In genomic region chr10:108162297-108163020, GRCm38 (mm10) we compare ENCODE assay signal across 8 mouse cellular contexts. TPM values are rescaled to one million over a fixed set of nuclear protein-coding genes. Genes with fewer than 3 reads are reported as not detected.
A peak's percentile ranks its signal among the peaks of the same experiment; 100 is the strongest.
DNase-seq lines count a peak whose midpoint lies in the region; ATAC-seq and TF ChIP-seq lines count a peak whose summit lies in the region.

No protein-coding gene starts in this region.

- no peaks in the 10 kb centered on the region for H3K27me3 ChIP-seq in lung, embryonic 16.5 days (ENCODE audit: control insufficient read depth, insufficient read depth, low read depth, low read length)
- H3K27me3 ChIP-seq in small intestine, adult 2 months (ENCODE audit: control insufficient read depth, insufficient read depth, low read length): no peaks in the 10 kb centered on the region

- peak overlapping the region; percentile 97 for H3K4me3 ChIP-seq in brown adipose tissue, adult 24 weeks (ENCODE audit: insufficient read depth, low read depth, low read length)
- H3K4me3 ChIP-seq in lung, embryonic 16.5 days (ENCODE audit: low read length): peak overlapping the region; percentile 98
- H3K4me3 ChIP-seq in small intestine, adult 2 months (ENCODE audit: low read depth, low read length): peak overlapping the region; percentile 91

- H3K36me3 ChIP-seq in lung, embryonic 16.5 days (ENCODE audit: control insufficient read depth, insufficient read depth, low read length): no peaks in the 10 kb centered on the region
- peaks cover 2% of the 10 kb centered on the region; the same call in 1 of the 2 replicates for H3K36me3 ChIP-seq in small intestine, adult 2 months (ENCODE audit: control insufficient read depth, insufficient read depth, low read length)

- peak; percentile 46 to 49 for DNase-seq in right cerebral cortex, adult 2 months (ENCODE audit: low spot score in 2 of 2)
- DNase-seq in right cerebral cortex, postnatal 25 days: no peak
- peak; percentile 35 to 37 for DNase-seq in frontal cortex, postnatal 25 days (ENCODE audit: low spot score in 2 of 2)
- peak; percentile 4 to 18 for DNase-seq in kidney, adult 8-10 months
- no peak for DNase-seq in adipocyte (ENCODE audit: low spot score)

- H3K9ac ChIP-seq in lung, embryonic 16.5 days (ENCODE audit: low read length): peak overlapping the region; percentile 100

- H3K4me1 ChIP-seq in brown adipose tissue, adult 24 weeks (ENCODE audit: control insufficient read depth, insufficient read depth, insufficient read length, low read length): peaks cover 9% of the 10 kb centered on the region; the same call in 1 of the 2 replicates
- peaks cover 18% of the 10 kb centered on the region for H3K4me1 ChIP-seq in lung, embryonic 16.5 days (replicated peaks; ENCODE audit: control insufficient read depth, insufficient read depth, low read length)
- peaks cover 4% of the 10 kb centered on the region; the same call in 1 of the 2 replicates for H3K4me1 ChIP-seq in small intestine, adult 2 months (ENCODE audit: control insufficient read depth, insufficient read depth, insufficient read length, low read length)

- peak overlapping the region; percentile 93 for H3K27ac ChIP-seq in brown adipose tissue, adult 24 weeks (replicated peaks; ENCODE audit: low read depth, low read length)
- H3K27ac ChIP-seq in lung, embryonic 16.5 days (ENCODE audit: low read length): peak overlapping the region; percentile 99
- peak overlapping the region; percentile 95 for H3K27ac ChIP-seq in small intestine, adult 2 months (ENCODE audit: insufficient read depth, low read depth, low read length)

- peak overlapping the region; percentile 72 for H3K4me2 ChIP-seq in lung, embryonic 16.5 days (ENCODE audit: low read depth, low read length)

- WGBS in lung, embryonic 16.5 days: under 1% methylated on average over 55 of the region's 79 CpGs
- under 1% methylated on average over 69 of the region's 79 CpGs for WGBS in small intestine, adult 2 months

- TF ChIP-seq CTCF in small intestine, adult 2 months (IDR thresholded peaks at IDR 0.05; ENCODE audit: extremely low read depth, insufficient read length, insufficient replicate concordance, low read depth, low read length): no peak

- TF ChIP-seq POLR2A in small intestine, adult 2 months (IDR thresholded peaks at IDR 0.05; ENCODE audit: low read depth, low read length): no peak

- H3K9me3 ChIP-seq in lung, embryonic 16.5 days (ENCODE audit: control insufficient read depth, low read length): no peaks in the 10 kb centered on the region

- peak; percentile 21 for ATAC-seq in lung, embryonic 16.5 days (ENCODE audit: low read depth)

RNA-seq across cellular contexts. Expression of gene Ppp1r12a, which starts 0.5 kb away (rescaled TPM):
- polyA plus RNA-seq in brown adipose tissue, adult 24 weeks (2012; ENCODE audit: insufficient read depth, insufficient read length, missing spikeins): 23.5 and 27.5 TPM in 2 replicates
- polyA plus RNA-seq in lung, embryonic 16.5 days (2015; fragmentation: Nextera tagmentation; extraction: Ambion mirVana): 99.4 and 104 TPM in 2 replicates
- 8.4 and 16.0 TPM in 2 replicates for polyA plus RNA-seq in small intestine, adult 2 months (2012; rRNA removed)

Comparison
In these comparisons a context has a peak if more than half of its experiments do, and no peak if none do; other contexts are left out.
1. DNase-seq: peak in right cerebral cortex, adult 2 months (2 of 2), frontal cortex, postnatal 25 days (2 of 2) and kidney, adult 8-10 months (2 of 2); none in right cerebral cortex, postnatal 25 days (single experiment) and adipocyte (single experiment).
2. Peak in every context shown above with its lines, with median percentiles within 50 percentile points of each other: H3K27ac ChIP-seq and H3K4me3 ChIP-seq.